Mouse (Mus musculus) stomach, postnatal 0 days (tissue): ENCODE results near the gene Tesk1.

Experiments used
- CTCF ChIP-seq: IDR thresholded peaks from 2 replicates; pipeline ENCODE4 v1.5.1; 2016; ENCODE audit warnings: antibody characterized with exemption, low read depth, mild to moderate bottlenecking, moderate library complexity
- EP300 ChIP-seq: optimal IDR thresholded peaks from 2 replicates; pipeline ENCODE3; 2016; ENCODE audit warnings: antibody characterized with exemption

DNA sequence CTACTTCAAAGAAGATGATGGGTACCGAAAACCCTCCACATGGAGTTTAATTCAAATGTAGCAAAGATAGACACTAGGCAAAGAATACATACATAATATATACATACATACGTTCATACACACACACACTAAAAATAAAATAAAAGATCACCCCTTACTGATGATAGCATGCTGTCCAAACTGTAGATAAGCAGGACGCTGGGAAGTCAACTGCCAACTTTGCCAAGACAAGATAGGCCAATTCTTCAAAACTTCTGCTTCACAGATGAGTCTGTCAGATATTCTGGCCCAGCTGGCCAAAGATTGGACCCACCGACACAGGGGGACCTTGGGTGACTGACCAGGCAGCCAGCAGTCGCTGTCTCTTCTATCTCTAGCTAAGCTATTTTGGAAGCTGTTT lies 21.4 kb downstream of the Tesk1 start:
- TF ChIP-seq CTCF (no peak), EP300 (no peak)
